Mouse (Mus musculus): ENCODE measurements around the gene Abraxas2. TPM values are rescaled to one million over a fixed set of nuclear protein-coding genes. Genes with fewer than 3 reads are reported as not detected.

Gene Abraxas2
- polyA plus RNA-seq, 1 experiment from 2014 or later: 26.6 TPM

DNA sequence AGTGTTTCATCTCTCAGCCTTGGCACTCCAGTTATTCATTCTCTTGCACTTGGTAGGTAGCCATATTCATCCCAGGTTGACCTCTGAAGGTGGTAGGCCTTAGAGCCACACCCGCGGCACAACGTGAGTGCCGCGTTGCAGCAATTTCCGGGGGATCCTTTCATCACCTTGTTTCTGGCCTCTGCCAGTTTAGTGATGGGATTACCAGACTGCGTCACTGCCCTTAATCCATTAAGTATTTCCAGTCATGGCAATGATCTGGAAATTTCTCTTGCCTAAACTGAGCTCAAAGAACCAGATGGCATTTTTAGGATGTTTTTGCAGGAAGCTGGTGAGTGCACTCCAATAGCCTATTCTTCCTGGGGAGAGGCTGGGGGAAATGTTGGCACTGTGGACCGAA is 30.7 kb downstream of the Abraxas2 start:
- peaks cover 10% of the 10 kb centered on the region for H3K4me1 ChIP-seq (replicated peaks)
- peaks cover 7% of the 10 kb centered on the region for H3K9me3 ChIP-seq (replicated peaks)
- peaks cover 6% of the 10 kb centered on the region; the same call in 1 of the 2 replicates for H3K36me3 ChIP-seq
- H3K27me3 ChIP-seq (replicated peaks): no peaks in the 10 kb centered on the region
- no peak overlapping the region for H3K27ac ChIP-seq (ENCODE audit: poor library complexity, severe bottlenecking)
- no peak for ATAC-seq (ENCODE audit: insufficient number of reproducible peaks, low FRiP score)
- 90% methylated on average over 8 of the region's 8 CpGs for WGBS
- H3K4me3 ChIP-seq: no peak overlapping the region
- no peak overlapping the region for H3K4me2 ChIP-seq
- H3K9ac ChIP-seq: no peak overlapping the region

- no peak overlapping the region for H3K27ac ChIP-seq (ENCODE audit: poor library complexity, severe bottlenecking)
- H3K9ac ChIP-seq: no peak overlapping the region
- no peak for ATAC-seq (ENCODE audit: insufficient number of reproducible peaks, low FRiP score)
- H3K4me3 ChIP-seq: no peak overlapping the region
- 86% methylated on average over 5 of the region's 5 CpGs for WGBS
- H3K27me3 ChIP-seq (replicated peaks): no peaks in the 10 kb centered on the region
- peaks cover 7% of the 10 kb centered on the region for H3K9me3 ChIP-seq (replicated peaks)
- peaks cover 12% of the 10 kb centered on the region for H3K4me1 ChIP-seq (replicated peaks)
- peaks cover 4% of the 10 kb centered on the region; the same call in 1 of the 2 replicates for H3K36me3 ChIP-seq
- no peak overlapping the region for H3K4me2 ChIP-seq
Observed at GRCm38 (mm10) chr7:132890201-132890600, 31.2 kb downstream of the Abraxas2 start.

DNA sequence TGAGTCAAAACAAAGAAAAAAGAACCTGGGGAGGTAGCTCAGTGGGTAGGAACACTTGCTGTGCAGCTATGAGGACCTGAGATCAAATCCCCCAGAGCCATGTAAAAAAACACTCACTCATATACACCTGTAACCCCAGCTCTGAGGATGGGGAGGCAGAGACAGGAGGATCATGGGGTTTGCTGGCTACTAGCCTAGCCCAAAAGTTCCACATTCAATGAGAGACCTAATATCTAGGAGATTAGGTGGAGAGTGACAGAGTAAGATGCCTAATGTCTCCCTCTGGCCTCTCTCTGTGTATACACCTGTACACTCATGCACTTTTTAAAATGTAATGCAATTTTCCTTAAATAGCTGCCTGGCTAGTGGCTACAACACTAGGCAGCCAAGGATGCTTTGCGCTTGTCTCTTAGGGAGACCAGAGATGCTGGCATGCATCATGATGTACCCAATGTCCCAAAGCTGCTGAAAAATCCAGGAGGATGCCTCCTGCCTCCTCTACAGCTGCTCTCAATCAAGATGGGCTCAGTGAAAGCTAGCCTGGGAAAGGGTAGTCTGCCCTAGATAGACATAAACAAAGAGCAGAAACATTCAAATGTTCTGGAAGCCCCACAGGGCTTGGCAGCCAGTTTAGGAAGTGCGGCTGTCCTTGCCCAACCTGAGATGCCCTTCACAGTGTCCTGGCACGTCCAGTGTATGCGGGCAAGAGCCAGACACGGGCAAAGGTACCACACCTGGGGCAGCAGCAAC is 32.7 kb downstream of the Abraxas2 start:
- H3K9me3 ChIP-seq (replicated peaks): peaks cover 7% of the 10 kb centered on the region
- no peak overlapping the region for H3K4me3 ChIP-seq
- no peak overlapping the region for H3K27ac ChIP-seq (ENCODE audit: poor library complexity, severe bottlenecking)
- H3K4me1 ChIP-seq (replicated peaks): peaks cover 22% of the 10 kb centered on the region
- H3K9ac ChIP-seq: no peak overlapping the region
- no peaks in the 10 kb centered on the region for H3K27me3 ChIP-seq (replicated peaks)
- no peak for ATAC-seq (ENCODE audit: insufficient number of reproducible peaks, low FRiP score)
- no peak overlapping the region for H3K4me2 ChIP-seq
- no peaks in the 10 kb centered on the region for H3K36me3 ChIP-seq
- WGBS: 77% methylated on average over 5 of the region's 5 CpGs

GRCm38 (mm10) chr7:132892311-132892661 is 33.3 kb downstream of the Abraxas2 start:
- no peak overlapping the region for H3K4me3 ChIP-seq
- no peak overlapping the region for H3K27ac ChIP-seq (ENCODE audit: poor library complexity, severe bottlenecking)
- H3K36me3 ChIP-seq: no peaks in the 10 kb centered on the region
- ATAC-seq (ENCODE audit: insufficient number of reproducible peaks, low FRiP score): no peak
- H3K9me3 ChIP-seq (replicated peaks): peaks cover 7% of the 10 kb centered on the region
- 44% methylated on average over 4 of the region's 4 CpGs for WGBS
- no peaks in the 10 kb centered on the region for H3K27me3 ChIP-seq (replicated peaks)
- H3K4me2 ChIP-seq: no peak overlapping the region
- no peak overlapping the region for H3K9ac ChIP-seq
- H3K4me1 ChIP-seq (replicated peaks): peaks cover 22% of the 10 kb centered on the region

- no peak overlapping the region for H3K9ac ChIP-seq
- no peak for ATAC-seq (ENCODE audit: insufficient number of reproducible peaks, low FRiP score)
- H3K27me3 ChIP-seq (replicated peaks): no peaks in the 10 kb centered on the region
- H3K9me3 ChIP-seq (replicated peaks): peaks cover 7% of the 10 kb centered on the region
- H3K4me1 ChIP-seq (replicated peaks): peaks cover 22% of the 10 kb centered on the region
- H3K4me3 ChIP-seq: no peak overlapping the region
- no peak overlapping the region for H3K27ac ChIP-seq (ENCODE audit: poor library complexity, severe bottlenecking)
- H3K4me2 ChIP-seq: no peak overlapping the region
- H3K36me3 ChIP-seq: no peaks in the 10 kb centered on the region
- 73% methylated on average over 7 of the region's 7 CpGs for WGBS
Observed at GRCm38 (mm10) chr7:132892806-132893205, 33.8 kb downstream of the Abraxas2 start.

DNA sequence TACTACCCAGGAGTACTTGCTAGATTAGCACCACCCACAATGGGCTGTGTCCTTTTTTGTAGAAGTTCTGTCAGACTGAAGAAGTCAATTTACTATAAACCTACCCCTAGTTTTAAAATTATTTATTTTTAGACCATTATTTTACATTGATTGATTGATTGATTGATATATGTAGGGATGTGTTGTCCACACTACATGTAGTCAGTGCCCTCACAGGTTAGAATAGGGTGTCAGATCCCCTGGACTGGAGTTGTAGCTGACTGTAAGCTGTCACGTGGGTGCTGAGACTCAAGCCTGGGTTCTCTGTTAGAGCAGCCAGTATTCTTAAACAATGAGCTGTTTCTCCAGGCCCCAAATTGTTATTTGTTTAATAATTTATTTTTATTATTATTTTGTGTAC is 34.3 kb downstream of the Abraxas2 start:
- ATAC-seq (ENCODE audit: insufficient number of reproducible peaks, low FRiP score): no peak
- Histone ChIP-seq H3K27ac (ENCODE audit: poor library complexity, severe bottlenecking) (no peak overlapping the region), H3K9me3 (replicated peaks) (peaks cover 7% of the 10 kb centered on the region), H3K27me3 (replicated peaks) (no peaks in the 10 kb centered on the region), H3K4me1 (replicated peaks) (peaks cover 22% of the 10 kb centered on the region), H3K36me3 (no peaks in the 10 kb centered on the region), H3K9ac (no peak overlapping the region), H3K4me2 (no peak overlapping the region), H3K4me3 (no peak overlapping the region)
- 77% methylated on average over 1 of the region's 1 CpGs for WGBS

GRCm38 (mm10) chr7:132894841-132895555 is 36.0 kb downstream of the Abraxas2 start:
- Histone ChIP-seq H3K4me2 (no peak overlapping the region), H3K9me3 (replicated peaks) (peaks cover 2% of the 10 kb centered on the region), H3K27ac (ENCODE audit: poor library complexity, severe bottlenecking) (peak overlapping the region; percentile 72), H3K4me1 (replicated peaks) (peaks cover 22% of the 10 kb centered on the region), H3K36me3 (no peaks in the 10 kb centered on the region), H3K27me3 (replicated peaks) (no peaks in the 10 kb centered on the region), H3K9ac (no peak overlapping the region), H3K4me3 (no peak overlapping the region)
- 55% methylated on average over 7 of the region's 7 CpGs for WGBS
- peak; percentile 28; the same call in 1 of the 2 replicates for ATAC-seq (ENCODE audit: insufficient number of reproducible peaks, low FRiP score)

DNA sequence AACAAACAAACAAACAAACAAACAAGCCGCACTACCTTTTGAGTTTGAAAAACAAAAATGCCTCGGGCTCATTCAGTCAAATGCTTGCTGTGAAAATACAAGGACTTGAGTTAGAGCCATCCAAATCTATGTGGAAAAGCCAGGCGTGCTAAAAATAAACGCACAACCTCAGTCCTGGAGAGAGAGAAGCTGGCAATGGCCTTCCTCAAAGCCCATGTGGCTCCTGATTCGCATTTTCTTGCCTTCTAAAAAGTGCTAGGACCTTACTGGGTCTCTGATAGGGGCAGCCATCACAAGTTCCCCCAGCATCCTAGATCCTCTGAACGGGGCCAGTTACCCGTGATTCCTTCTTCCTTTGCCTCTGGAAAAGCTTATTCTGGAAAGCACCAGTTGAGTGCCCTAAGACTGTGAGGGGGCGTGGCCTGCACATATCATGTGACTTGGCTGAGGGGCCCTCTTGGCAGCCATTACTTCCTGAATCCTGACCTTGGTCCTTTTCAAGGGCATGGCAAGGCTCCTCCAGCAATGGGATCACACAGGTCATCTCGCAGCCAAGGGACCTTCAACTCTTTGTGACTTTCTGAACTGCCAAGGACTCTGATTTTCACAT is 37.3 kb downstream of the Abraxas2 start:
- H3K9ac ChIP-seq: no peak overlapping the region
- ATAC-seq (ENCODE audit: insufficient number of reproducible peaks, low FRiP score): no peak
- H3K36me3 ChIP-seq: no peaks in the 10 kb centered on the region
- 68% methylated on average over 9 of the region's 9 CpGs for WGBS
- no peaks in the 10 kb centered on the region for H3K27me3 ChIP-seq (replicated peaks)
- peaks cover 35% of the 10 kb centered on the region for H3K4me1 ChIP-seq (replicated peaks)
- no peak overlapping the region for H3K4me3 ChIP-seq
- peak overlapping the region; percentile 72 for H3K27ac ChIP-seq (ENCODE audit: poor library complexity, severe bottlenecking)
- no peaks in the 10 kb centered on the region; the same call in none of the 2 replicates for H3K9me3 ChIP-seq (replicated peaks)
- no peak overlapping the region for H3K4me2 ChIP-seq

GRCm38 (mm10) chr7:132897258-132897657 is 38.2 kb downstream of the Abraxas2 start:
- Histone ChIP-seq H3K27me3 (replicated peaks) (no peaks in the 10 kb centered on the region), H3K9ac (no peak overlapping the region), H3K36me3 (no peaks in the 10 kb centered on the region), H3K4me3 (no peak overlapping the region), H3K4me2 (no peak overlapping the region), H3K9me3 (replicated peaks) (no peaks in the 10 kb centered on the region; the same call in none of the 2 replicates), H3K27ac (ENCODE audit: poor library complexity, severe bottlenecking) (no peak overlapping the region), H3K4me1 (replicated peaks) (peaks cover 42% of the 10 kb centered on the region)
- WGBS: 78% methylated on average over 10 of the region's 10 CpGs
- ATAC-seq (ENCODE audit: insufficient number of reproducible peaks, low FRiP score): no peak

DNA sequence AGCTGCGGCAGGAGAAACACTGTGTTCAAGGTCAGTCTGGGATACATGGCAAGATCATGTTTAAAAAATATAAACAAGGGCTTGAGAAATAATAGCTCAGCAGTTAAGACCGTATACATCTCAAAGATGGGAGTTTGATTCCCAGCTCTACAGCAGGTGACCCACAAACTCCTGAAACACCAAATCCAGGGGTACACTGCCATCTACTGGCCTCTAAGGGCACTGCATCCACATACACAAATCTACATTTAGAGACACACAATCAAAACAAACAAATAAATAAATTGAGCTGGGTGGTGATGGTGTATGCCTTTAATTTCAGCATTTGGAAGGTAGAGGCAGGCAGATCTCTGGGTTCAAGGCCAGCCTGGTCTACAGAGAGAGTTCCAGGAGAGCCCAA is 39.2 kb downstream of the Abraxas2 start:
- no peak overlapping the region for H3K4me2 ChIP-seq
- no peaks in the 10 kb centered on the region for H3K27me3 ChIP-seq (replicated peaks)
- H3K9ac ChIP-seq: no peak overlapping the region
- H3K9me3 ChIP-seq (replicated peaks): no peaks in the 10 kb centered on the region; the same call in none of the 2 replicates
- H3K4me3 ChIP-seq: no peak overlapping the region
- H3K36me3 ChIP-seq: no peaks in the 10 kb centered on the region
- WGBS: 90% methylated on average over 2 of the region's 2 CpGs
- peaks cover 42% of the 10 kb centered on the region for H3K4me1 ChIP-seq (replicated peaks)
- no peak overlapping the region for H3K27ac ChIP-seq (ENCODE audit: poor library complexity, severe bottlenecking)
- no peak for ATAC-seq (ENCODE audit: insufficient number of reproducible peaks, low FRiP score)

DNA sequence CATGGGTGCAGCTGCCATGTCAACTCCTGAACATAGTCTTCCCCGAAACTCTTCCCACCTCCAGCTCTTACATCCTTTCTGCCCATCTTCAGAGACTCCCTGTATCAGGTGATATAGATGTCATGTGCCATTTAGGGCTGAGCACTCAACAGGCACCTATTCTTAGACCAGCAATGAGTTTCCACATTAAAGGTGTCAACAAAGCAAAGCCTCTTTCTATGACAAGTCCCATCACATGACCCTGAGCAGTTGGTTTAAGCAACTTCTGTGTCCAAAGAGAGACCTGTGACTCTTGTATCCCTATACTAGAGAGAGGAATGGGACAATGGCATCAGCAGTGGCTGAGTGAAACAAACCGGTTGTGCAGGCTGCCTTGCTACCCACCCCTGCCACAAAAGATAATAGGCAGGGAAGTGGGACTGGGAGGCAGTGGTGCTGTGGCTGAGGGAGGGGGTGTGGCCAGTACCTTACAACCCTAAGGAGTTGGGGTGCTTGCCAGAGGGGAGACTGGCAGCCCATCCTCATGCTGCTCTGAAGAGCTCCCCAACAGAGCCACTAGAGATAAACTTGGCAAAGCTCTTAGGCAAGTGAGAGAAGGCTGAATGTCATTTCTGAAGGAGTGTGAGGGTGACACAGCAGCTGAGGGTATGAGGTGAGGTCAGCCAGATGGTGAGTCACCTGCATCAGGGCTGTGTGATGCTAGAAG is 42.0 kb downstream of the Abraxas2 start:
- H3K9me3 ChIP-seq (replicated peaks): no peaks in the 10 kb centered on the region; the same call in none of the 2 replicates
- no peak overlapping the region for H3K4me2 ChIP-seq
- no peak overlapping the region for H3K9ac ChIP-seq
- H3K27me3 ChIP-seq (replicated peaks): no peaks in the 10 kb centered on the region
- 24% methylated on average over 2 of the region's 2 CpGs for WGBS
- H3K27ac ChIP-seq (ENCODE audit: poor library complexity, severe bottlenecking): peak overlapping the region; percentile 78
- ATAC-seq (ENCODE audit: insufficient number of reproducible peaks, low FRiP score): peak; percentile 61; the same call in 1 of the 2 replicates
- H3K4me1 ChIP-seq (replicated peaks): peaks cover 27% of the 10 kb centered on the region
- no peak overlapping the region for H3K4me3 ChIP-seq
- no peaks in the 10 kb centered on the region for H3K36me3 ChIP-seq
